Mouse (Mus musculus) cortical plate, adult 2 months (tissue): ENCODE data around the gene Astl.

ENCODE experiments used
- CTCF ChIP-seq: fragments of 200-500 bp; IDR thresholded peaks from 2 replicates; pipeline ENCODE4 v1.5.1; 2011; ENCODE audit warnings: mild to moderate bottlenecking, control low read depth, low read length; ENCODE audit not compliant: insufficient read depth; ENCODE audit errors: extremely low read depth
- POLR2A ChIP-seq: fragments of 200-500 bp; IDR thresholded peaks from 2 replicates; pipeline ENCODE4 v1.6.1; 2011; ENCODE audit warnings: mild to moderate bottlenecking, low read length, control low read depth; ENCODE audit not compliant: insufficient read depth; ENCODE audit errors: extremely low read depth

GRCm38 (mm10) chr2:127379250-127379649, 40.8 kb downstream of the Astl start:
- no peak for TF ChIP-seq CTCF
- no peak for TF ChIP-seq POLR2A
